Mouse (Mus musculus) spleen, postnatal 10 days (tissue): ENCODE measurements around the gene Tfg.

Experiments
- DNase-seq, 2 experiments: peaks; one replicate each; pipeline ENCODE4 v3.0.0; 2021 to 2022; ENCODE audit warnings: low spot score in 2 of 2

The Tfg gene

DNA sequence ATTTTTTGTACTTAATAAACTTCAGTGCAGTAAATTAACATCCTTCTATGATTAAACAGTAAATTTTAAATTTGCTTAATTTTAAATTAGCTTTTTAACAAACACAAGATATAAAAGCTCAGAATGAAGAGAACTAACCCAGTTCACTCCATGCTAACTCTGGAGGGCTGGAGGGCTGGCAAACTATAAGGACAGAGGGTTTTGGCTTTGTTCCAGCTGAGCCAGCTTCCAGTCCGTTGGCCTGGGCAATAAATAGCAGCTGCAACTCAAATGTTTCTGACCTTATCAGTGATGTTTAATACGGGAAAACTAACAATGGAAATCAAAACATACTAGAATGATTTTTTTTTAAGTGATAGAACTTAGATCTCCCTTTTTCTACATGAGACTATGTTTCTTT is 72.0 kb downstream of the Tfg start:
- DNase-seq, result no peak
